Mouse (Mus musculus) heart, adult 2 months (tissue): Measurements from ENCODE around the gene Ankdd1a. TPM values are rescaled to one million over a fixed set of nuclear protein-coding genes. Genes with fewer than 3 reads are reported as not detected.

Experiments
- DNase-seq, 2 experiments: peaks; one replicate each; pipeline ENCODE4 v3.0.0; 2021
- H3K27ac ChIP-seq: fragments of 200-600 bp; 2 replicates; pipeline ENCODE4 v1.8.1; 2022
- H3K27me3 ChIP-seq: fragments of 200-500 bp; 2 replicates; pipeline ENCODE4 v1.6.1; 2012; ENCODE audit warnings: mild to moderate bottlenecking, low read length, inconsistent platforms, mixed read lengths; ENCODE audit not compliant: control insufficient read depth, insufficient read depth
- H3K36me3 ChIP-seq: fragments of 200-500 bp; 2 replicates; pipeline ENCODE4 v1.6.1; 2012; ENCODE audit warnings: low read length, inconsistent platforms; ENCODE audit not compliant: control insufficient read depth, insufficient read depth
- H3K4me1 ChIP-seq: fragments of 200-500 bp; 2 replicates; pipeline ENCODE4 v1.6.1; 2011; ENCODE audit warnings: low read length; ENCODE audit not compliant: control insufficient read depth, insufficient read depth
- H3K4me3 ChIP-seq: fragments of 200-600 bp; 2 replicates; pipeline ENCODE4 v1.8.1; 2022
- H3K79me2 ChIP-seq: fragments of 200-500 bp; replicated peaks from 2 replicates; pipeline ENCODE4 v1.6.1; 2012; ENCODE audit warnings: mild to moderate bottlenecking, inconsistent platforms, low read length, moderate library complexity, mixed read lengths; ENCODE audit not compliant: control insufficient read depth, insufficient read depth
- H3K9ac ChIP-seq: fragments of 200-500 bp; 2 replicates; pipeline ENCODE4 v1.6.1; 2012; ENCODE audit warnings: low read depth, mild to moderate bottlenecking, control low read depth, inconsistent platforms, low read length, mixed read lengths
- CTCF ChIP-seq: fragments of 200-600 bp; IDR thresholded peaks from 2 replicates; pipeline ENCODE4 v1.8.1; 2022; ENCODE audit warnings: antibody characterized with exemption, mild to moderate bottlenecking, moderate library complexity
- EP300 ChIP-seq: fragments of 200-500 bp; IDR thresholded peaks from 2 replicates; pipeline ENCODE4 v1.6.1; 2011; ENCODE audit warnings: low read depth, low read length, control low read depth; ENCODE audit not compliant: insufficient read depth
- POLR2A ChIP-seq: fragments of 200-500 bp; IDR thresholded peaks from 2 replicates; pipeline ENCODE4 v1.6.1; 2011; ENCODE audit warnings: mild to moderate bottlenecking, low read depth, low read length, control low read depth; ENCODE audit not compliant: insufficient read depth
- WGBS: fragments of 180-500 bp; shearing (Covaris S2); methylation state at CpG from one replicate; pipeline ENCODE4 v1.1.7; 2018; 5-methylcytosine and 5-hydroxymethylcytosine counted together
- intact Hi-C: fragments of 180-260 bp; cut with DNase I; formaldehyde crosslinking; loops from one replicate; pipeline ENCODE4 v1.15.1; 2025
- polyA plus RNA-seq: library from polyadenylated mRNA; depleted of rRNA; stranded (reverse); fragments of >200 nt; gene quantifications from 2 replicates; pipeline ENCODE4 v1.2.3, GENCODE M21; 2012; rRNA removed
- total RNA-seq, 2 experiments: library from RNA; stranded (reverse); gene quantifications; 2 replicates each; pipeline ENCODE4 v1.2.3; 2021

The Ankdd1a gene
- total and polyA plus RNA-seq, 3 experiments, result not detected

GRCm38 (mm10) chr9:65460732-65461442, 59.1 kb downstream of the Ankdd1a start, which contains the start of gene Spg21:
Spg21 (plus strand) TSS chr9:65460947.
- under 1% methylated on average over 53 of the region's 53 CpGs for WGBS
- no peaks in the 10 kb centered on the region for H3K27me3 ChIP-seq
- H3K4me3 ChIP-seq, result peak within 1 kb of the TSS; percentile 94
- intact Hi-C loops, result loop anchor here (5.0 kb wide), 1 partner anchor 121 kb away; the partner anchor contains the start of gene Plekho2
- no peaks in the 10 kb centered on the region for H3K79me2 ChIP-seq
- no peaks in the 10 kb centered on the region for H3K36me3 ChIP-seq
- H3K9ac ChIP-seq, result peak within 1 kb of the TSS; percentile 89
- TF ChIP-seq CTCF, result no peak
- 0 out of 2 replicates have a peak, but pooled peaks have one; percentile 7 for TF ChIP-seq EP300
- peak; percentile 53 for TF ChIP-seq POLR2A
- DNase-seq, result peak; percentile 95 to 98
- peak within 1 kb of the TSS; percentile 61 for H3K27ac ChIP-seq
- peaks cover 4% of the 10 kb centered on the region; the same call in 1 of the 2 replicates for H3K4me1 ChIP-seq

GRCm38 (mm10) chr9:65460198-65460597, 59.8 kb downstream of the Ankdd1a start:
- Histone ChIP-seq H3K4me1 (peaks cover 4% of the 10 kb centered on the region; the same call in 1 of the 2 replicates), H3K27me3 (no peaks in the 10 kb centered on the region), H3K79me2 (no peaks in the 10 kb centered on the region), H3K4me3 (peak overlapping the region; percentile 94), H3K9ac (no peak overlapping the region), H3K36me3 (no peaks in the 10 kb centered on the region), H3K27ac (no peak overlapping the region; the same call in 1 of the 2 replicates)
- no peak for DNase-seq
- WGBS, result 73% methylated on average over 3 of the region's 3 CpGs
- intact Hi-C loops, result loop anchor here (5.0 kb wide), 1 partner anchor 122 kb away; the partner anchor contains the start of gene Plekho2
- TF ChIP-seq CTCF (no peak), POLR2A (no peak), EP300 (no peak)

GRCm38 (mm10) chr9:65458975-65459374, 61.0 kb downstream of the Ankdd1a start:
- no peak overlapping the region for H3K4me3 ChIP-seq
- no peaks in the 10 kb centered on the region for H3K36me3 ChIP-seq
- H3K27me3 ChIP-seq, result no peaks in the 10 kb centered on the region
- WGBS, result 83% methylated on average over 2 of the region's 2 CpGs
- no peak overlapping the region for H3K27ac ChIP-seq
- H3K4me1 ChIP-seq, result peaks cover 4% of the 10 kb centered on the region; the same call in 1 of the 2 replicates
- TF ChIP-seq POLR2A (no peak), EP300 (no peak), CTCF (no peak)
- H3K79me2 ChIP-seq, result no peaks in the 10 kb centered on the region
- no peak for DNase-seq
- H3K9ac ChIP-seq, result no peak overlapping the region
- intact Hi-C loops, result no loop called here

GRCm38 (mm10) chr9:65447951-65448350, 72.0 kb downstream of the Ankdd1a start:
- H3K36me3 ChIP-seq, result no peaks in the 10 kb centered on the region; the same call in 1 of the 2 replicates
- H3K27me3 ChIP-seq, result no peaks in the 10 kb centered on the region
- WGBS, result 92% methylated on average over 6 of the region's 6 CpGs
- H3K4me1 ChIP-seq, result no peaks in the 10 kb centered on the region
- no peak for DNase-seq
- intact Hi-C loops, result no loop called here
- H3K4me3 ChIP-seq, result no peak overlapping the region
- no peak overlapping the region for H3K9ac ChIP-seq
- no peak overlapping the region for H3K27ac ChIP-seq
- H3K79me2 ChIP-seq, result no peaks in the 10 kb centered on the region
- TF ChIP-seq POLR2A, result no peak
- TF ChIP-seq EP300, result no peak
- no peak for TF ChIP-seq CTCF

- no peak overlapping the region for H3K4me3 ChIP-seq
- DNase-seq, result no peak
- no peaks in the 10 kb centered on the region for H3K27me3 ChIP-seq
- no peak overlapping the region for H3K27ac ChIP-seq
- H3K9ac ChIP-seq, result no peak overlapping the region
- no peaks in the 10 kb centered on the region; the same call in 1 of the 2 replicates for H3K36me3 ChIP-seq
- WGBS, result 93% methylated on average over 4 of the region's 4 CpGs
- H3K4me1 ChIP-seq, result no peaks in the 10 kb centered on the region
- TF ChIP-seq CTCF (no peak), EP300 (no peak), POLR2A (no peak)
- intact Hi-C loops, result no loop called here
- H3K79me2 ChIP-seq, result no peaks in the 10 kb centered on the region
Measured at GRCm38 (mm10) chr9:65444692-65445091, 75.3 kb downstream of the Ankdd1a start.

Other genes with a start within 250 kb of the Ankdd1a start
- 100 to 1,000 TPM in 1 of 2 experiments, 10 to 100 TPM in 1; 98.8 to 114 TPM for gene Clpx, start 225.9 kb downstream of the Ankdd1a start, total RNA-seq
- gene Clpx, start 225.9 kb downstream of the Ankdd1a start, polyA plus RNA-seq, result 18.0 and 32.2 TPM in 2 replicates
- gene Pdcd7, start 174.1 kb downstream of the Ankdd1a start, total RNA-seq, result 10 to 100 TPM; 13.6 to 13.9 TPM
- gene Pdcd7, start 174.1 kb downstream of the Ankdd1a start, polyA plus RNA-seq, result 6.6 and 9.7 TPM in 2 replicates
- under 1 TPM in 1 of 2 experiments, not detected in 1; 0.18 TPM for gene Ubap1l, start 159.2 kb downstream of the Ankdd1a start, total RNA-seq
- gene Ubap1l, start 159.2 kb downstream of the Ankdd1a start, polyA plus RNA-seq, result 0.15 and 0.18 TPM in 2 replicates
- gene Kbtbd13, start 128.5 kb downstream of the Ankdd1a start, total RNA-seq, result 1 to 10 TPM; 2.1 to 2.6 TPM
- 2.4 and 4.0 TPM in 2 replicates for gene Kbtbd13, start 128.5 kb downstream of the Ankdd1a start, polyA plus RNA-seq
- 1 to 10 TPM; 7.2 to 8.3 TPM for gene Rasl12, start 121.7 kb downstream of the Ankdd1a start, total RNA-seq
- 19.8 and 20.5 TPM in 2 replicates for gene Rasl12, start 121.7 kb downstream of the Ankdd1a start, polyA plus RNA-seq
- not detected for gene Slc51b, start 97.2 kb downstream of the Ankdd1a start, total RNA-seq
- gene Slc51b, start 97.2 kb downstream of the Ankdd1a start, polyA plus RNA-seq, result not detected in 2 replicates
- 1 to 10 TPM; 5.8 to 6.2 TPM for gene Mtfmt, start 84.4 kb downstream of the Ankdd1a start, total RNA-seq
- 5.3 and 9.3 TPM in 2 replicates for gene Mtfmt, start 84.4 kb downstream of the Ankdd1a start, polyA plus RNA-seq
- 10 to 100 TPM; 11.4 to 12.1 TPM for gene Spg21, start 59.2 kb downstream of the Ankdd1a start, total RNA-seq
- 8.8 and 21.1 TPM in 2 replicates for gene Spg21, start 59.2 kb downstream of the Ankdd1a start, polyA plus RNA-seq
- 10 to 100 TPM in 1 of 2 experiments, 1 to 10 TPM in 1; 9.9 to 11.1 TPM for gene Plekho2, start 59.8 kb upstream of the Ankdd1a start, total RNA-seq
- 16.5 and 18.8 TPM in 2 replicates for gene Plekho2, start 59.8 kb upstream of the Ankdd1a start, polyA plus RNA-seq
- not detected for gene Pif1, start 67.0 kb upstream of the Ankdd1a start, total RNA-seq
- gene Pif1, start 67.0 kb upstream of the Ankdd1a start, polyA plus RNA-seq, result 0.18 and 0.23 TPM in 2 replicates
- 10 to 100 TPM; 29.4 to 32.5 TPM for gene Rbpms2, start 109.5 kb upstream of the Ankdd1a start, total RNA-seq
- 102 and 105 TPM in 2 replicates for gene Rbpms2, start 109.5 kb upstream of the Ankdd1a start, polyA plus RNA-seq
- gene Oaz2, start 147.8 kb upstream of the Ankdd1a start, total RNA-seq, result 100 to 1,000 TPM; 202 to 218 TPM
- 154 and 242 TPM in 2 replicates for gene Oaz2, start 147.8 kb upstream of the Ankdd1a start, polyA plus RNA-seq